Mouse (Mus musculus) E14TG2a.4 (cell line): ENCODE measurements at regions not wholly inside any gene's neighbourhood (a gene's known extent, or its start where the extent isn't known, plus 50 kb on each side); places are given as distances from the start of the nearest gene placed in this dataset.

Experiments
- H3K27me3 ChIP-seq: 2 replicates; pipeline ENCODE4 v1.6.1; 2014; ENCODE audit warnings: low read length, control low read depth; ENCODE audit not compliant: insufficient read depth
- H3K36me3 ChIP-seq: 2 replicates; pipeline ENCODE4 v1.6.1; 2014; ENCODE audit warnings: low read length, control low read depth; ENCODE audit not compliant: insufficient read depth
- H3K4me1 ChIP-seq: replicated peaks from 2 replicates; pipeline ENCODE4 v1.6.1; 2014; ENCODE audit warnings: low read depth, low read length, control low read depth
- H3K4me3 ChIP-seq: replicated peaks from 2 replicates; pipeline ENCODE4 v1.5.1; 2014; ENCODE audit warnings: mild to moderate bottlenecking, low read length
- H3K9me3 ChIP-seq: 2 replicates; pipeline ENCODE4 v1.6.1; 2014; ENCODE audit warnings: low read length, control low read depth
- CTCF ChIP-seq: conservative IDR thresholded peaks from 2 replicates; pipeline ENCODE4 v1.5.1; 2014; ENCODE audit warnings: low read length
- NANOG ChIP-seq: IDR thresholded peaks from 2 replicates; pipeline ENCODE4 v1.6.1; 2014; ENCODE audit warnings: borderline replicate concordance, low read length, mixed read lengths
- POU5F1 ChIP-seq: IDR thresholded peaks from 2 replicates; pipeline ENCODE4 v1.6.1; 2014; ENCODE audit warnings: low read length, borderline replicate concordance

GRCm38 (mm10) chr13:110852996-110853727 is 401.7 kb upstream of the Actbl2 start:
- H3K4me3 ChIP-seq, result no peak overlapping the region
- H3K27me3 ChIP-seq, result no peaks in the 10 kb centered on the region
- no peak for TF ChIP-seq POU5F1
- TF ChIP-seq CTCF, result no peak
- TF ChIP-seq NANOG, result no peak
- no peaks in the 10 kb centered on the region for H3K36me3 ChIP-seq
- no peaks in the 10 kb centered on the region for H3K4me1 ChIP-seq
- H3K9me3 ChIP-seq, result no peaks in the 10 kb centered on the region

GRCm38 (mm10) chr13:110854213-110854612 is 400.6 kb upstream of the Actbl2 start:
- TF ChIP-seq NANOG, result no peak
- TF ChIP-seq CTCF, result no peak
- TF ChIP-seq POU5F1, result no peak
- no peaks in the 10 kb centered on the region for H3K36me3 ChIP-seq
- no peaks in the 10 kb centered on the region for H3K27me3 ChIP-seq
- H3K4me3 ChIP-seq, result no peak overlapping the region
- no peaks in the 10 kb centered on the region for H3K9me3 ChIP-seq
- H3K4me1 ChIP-seq, result no peaks in the 10 kb centered on the region

GRCm38 (mm10) chr13:110865902-110866512 is 388.8 kb upstream of the Actbl2 start:
- Histone ChIP-seq H3K27me3 (no peaks in the 10 kb centered on the region), H3K4me1 (0 out of 2 replicates have a peak, but pooled peaks cover 4% of the 10 kb centered on the region), H3K4me3 (no peak overlapping the region), H3K36me3 (no peaks in the 10 kb centered on the region), H3K9me3 (no peaks in the 10 kb centered on the region)
- TF ChIP-seq CTCF (no peak), POU5F1 (no peak), NANOG (no peak)

DNA sequence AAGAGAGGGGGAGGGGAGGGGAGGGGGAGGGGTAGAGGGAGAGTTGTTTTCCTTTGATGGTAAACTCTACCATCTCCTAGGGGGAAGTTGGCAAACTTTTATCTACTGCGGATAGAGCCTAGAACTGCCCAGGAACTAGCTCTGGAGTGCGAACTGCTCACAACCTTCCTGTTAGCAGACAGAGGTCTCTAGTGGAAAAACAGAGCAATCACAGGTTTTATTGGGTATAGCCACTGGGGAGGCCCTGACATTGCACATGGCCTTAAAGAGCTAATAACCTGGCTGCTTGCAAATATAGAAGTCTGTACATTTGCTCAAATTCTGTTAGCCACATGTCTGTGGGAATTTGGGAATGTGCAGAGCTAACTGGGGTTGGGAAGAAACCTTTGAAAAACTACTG is 388.1 kb upstream of the Actbl2 start:
- Histone ChIP-seq H3K36me3 (no peaks in the 10 kb centered on the region), H3K4me3 (no peak overlapping the region), H3K9me3 (no peaks in the 10 kb centered on the region), H3K4me1 (0 out of 2 replicates have a peak, but pooled peaks cover 4% of the 10 kb centered on the region), H3K27me3 (no peaks in the 10 kb centered on the region)
- TF ChIP-seq CTCF, result no peak
- TF ChIP-seq POU5F1, result no peak
- no peak for TF ChIP-seq NANOG

- Histone ChIP-seq H3K36me3 (no peaks in the 10 kb centered on the region), H3K4me3 (no peak overlapping the region), H3K27me3 (no peaks in the 10 kb centered on the region), H3K9me3 (no peaks in the 10 kb centered on the region), H3K4me1 (0 out of 2 replicates have a peak, but pooled peaks cover 4% of the 10 kb centered on the region)
- no peak for TF ChIP-seq NANOG
- TF ChIP-seq POU5F1, result no peak
- TF ChIP-seq CTCF, result no peak
These were observed 383.6 kb upstream of the Actbl2 start for GRCm38 (mm10) chr13:110871125-110871775.

DNA sequence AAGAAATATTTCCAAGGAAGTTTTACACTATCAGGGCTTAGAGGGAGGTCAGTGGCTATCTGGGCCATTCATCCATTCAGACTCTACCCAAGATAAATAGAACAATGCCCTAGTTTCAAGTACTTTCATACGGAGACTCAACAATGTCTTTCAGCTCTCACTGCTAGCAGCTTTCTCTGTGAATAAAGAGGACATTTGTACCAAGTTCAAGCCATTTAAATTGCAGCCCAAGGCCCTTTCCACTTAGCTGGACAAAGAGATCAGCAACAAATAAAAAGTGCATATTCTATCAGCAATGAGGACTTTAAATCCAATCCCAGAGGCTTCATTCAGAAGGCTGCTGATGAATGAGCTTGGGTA is 383.1 kb upstream of the Actbl2 start:
- Histone ChIP-seq H3K4me3 (no peak overlapping the region), H3K9me3 (no peaks in the 10 kb centered on the region), H3K4me1 (0 out of 2 replicates have a peak, but pooled peaks cover 3% of the 10 kb centered on the region), H3K27me3 (no peaks in the 10 kb centered on the region), H3K36me3 (no peaks in the 10 kb centered on the region)
- TF ChIP-seq POU5F1 (no peak), NANOG (no peak), CTCF (no peak)

DNA sequence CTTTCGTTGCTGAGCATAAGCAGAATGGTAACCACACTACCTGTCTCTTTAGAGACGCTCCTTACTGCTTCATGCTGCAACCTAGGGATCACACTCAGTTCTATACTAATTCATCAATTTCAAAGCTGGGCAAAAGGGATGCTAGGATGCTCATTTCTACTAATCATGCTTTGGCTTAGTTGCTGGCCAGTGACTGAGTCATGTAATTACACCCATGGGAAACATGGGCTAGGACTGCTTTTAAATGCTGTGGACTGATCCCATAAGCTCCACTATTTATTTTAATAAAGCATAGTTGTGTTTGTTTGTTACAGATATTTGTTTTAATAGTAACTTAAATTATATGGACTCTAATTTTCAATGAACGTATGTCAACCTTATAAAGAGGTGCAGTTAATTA is 373.2 kb upstream of the Actbl2 start:
- Histone ChIP-seq H3K36me3 (no peaks in the 10 kb centered on the region), H3K4me1 (no peaks in the 10 kb centered on the region), H3K27me3 (no peaks in the 10 kb centered on the region), H3K9me3 (no peaks in the 10 kb centered on the region), H3K4me3 (no peak overlapping the region)
- TF ChIP-seq NANOG (no peak), CTCF (no peak), POU5F1 (no peak)

- no peak overlapping the region for H3K4me3 ChIP-seq
- no peak for TF ChIP-seq POU5F1
- no peak for TF ChIP-seq NANOG
- H3K27me3 ChIP-seq, result no peaks in the 10 kb centered on the region
- H3K36me3 ChIP-seq, result no peaks in the 10 kb centered on the region
- no peaks in the 10 kb centered on the region for H3K9me3 ChIP-seq
- no peaks in the 10 kb centered on the region for H3K4me1 ChIP-seq
These were observed 372.6 kb upstream of the Actbl2 start for GRCm38 (mm10) chr13:110882173-110882572.
